Mouse (Mus musculus) kidney, adult 9 months (tissue): ENCODE measurements around the gene Ammecr1.

Experiments
- DNase-seq: peaks from one replicate; pipeline ENCODE4 v3.0.0; 2022

Gene Ammecr1

DNA sequence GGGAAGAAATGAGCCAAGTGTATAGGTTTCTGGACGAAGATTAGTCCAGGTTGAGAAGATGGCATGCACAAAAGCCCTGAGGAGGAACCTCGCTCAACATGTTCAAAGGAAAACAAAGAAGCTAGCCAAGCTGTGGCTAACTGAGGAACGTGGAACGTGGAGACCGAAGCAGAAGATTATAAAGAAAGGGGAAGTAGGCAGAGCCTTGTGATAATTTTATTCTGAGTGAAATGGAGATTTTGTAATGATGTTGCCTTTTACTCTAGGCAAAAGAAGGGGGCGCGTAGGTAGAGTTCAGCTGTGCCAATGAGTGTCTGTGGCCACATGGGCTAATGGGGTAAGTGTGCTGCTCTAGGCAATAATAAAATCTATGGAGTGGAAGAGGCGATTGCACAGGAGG lies 62.7 kb downstream of the Ammecr1 start:
- DNase-seq = no peak

DNA sequence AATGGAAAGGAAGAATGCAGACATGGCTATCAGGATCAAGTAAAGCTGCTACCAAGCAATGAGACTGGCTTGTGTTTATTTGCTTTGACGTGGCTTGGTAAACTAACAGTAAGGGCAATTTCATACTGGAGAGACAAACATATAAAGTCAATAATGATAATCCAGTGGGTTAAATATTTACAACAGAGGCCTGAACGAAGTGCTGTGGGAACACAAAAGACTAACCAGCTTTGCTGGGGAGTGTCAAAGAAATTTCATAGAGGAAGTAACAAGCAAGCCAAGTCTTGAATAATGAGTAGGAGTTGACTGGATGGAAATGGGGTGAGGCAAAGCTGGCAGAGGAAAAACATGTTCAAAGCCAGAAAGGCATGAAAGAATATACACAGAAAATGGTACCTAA lies 63.9 kb downstream of the Ammecr1 start:
- peak; percentile 16 for DNase-seq

- DNase-seq = peak; percentile 13
These were observed 64.6 kb downstream of the Ammecr1 start for GRCm38 (mm10) chrX:142901915-142902314.

DNA sequence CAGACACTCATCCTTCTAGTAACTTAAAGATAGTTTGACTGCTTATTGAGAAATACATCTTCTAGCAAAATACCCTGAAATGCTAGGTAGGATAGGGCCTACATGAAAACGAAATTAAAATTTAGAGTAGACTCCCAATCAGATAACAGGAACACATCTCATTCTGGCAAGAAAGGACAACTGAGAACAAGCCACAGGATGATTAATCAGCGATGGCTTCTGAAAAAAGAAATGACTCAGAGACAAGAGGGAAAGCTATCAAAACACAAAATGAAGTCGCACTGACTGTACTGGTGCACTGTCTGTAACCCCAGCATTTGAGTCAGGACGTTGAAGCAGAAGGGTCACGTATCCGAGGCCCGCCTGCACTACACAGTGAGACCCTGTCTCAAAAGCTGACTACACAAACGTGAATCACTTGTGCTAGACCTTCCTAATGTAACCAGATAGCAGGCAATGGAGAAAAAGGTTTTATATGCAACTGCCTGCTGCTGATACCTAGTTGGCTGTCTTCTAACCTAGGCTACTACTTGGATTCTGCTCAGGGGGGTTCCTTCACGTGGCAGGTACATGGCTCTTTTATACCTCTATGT lies 68.1 kb downstream of the Ammecr1 start:
- no peak for DNase-seq

DNA sequence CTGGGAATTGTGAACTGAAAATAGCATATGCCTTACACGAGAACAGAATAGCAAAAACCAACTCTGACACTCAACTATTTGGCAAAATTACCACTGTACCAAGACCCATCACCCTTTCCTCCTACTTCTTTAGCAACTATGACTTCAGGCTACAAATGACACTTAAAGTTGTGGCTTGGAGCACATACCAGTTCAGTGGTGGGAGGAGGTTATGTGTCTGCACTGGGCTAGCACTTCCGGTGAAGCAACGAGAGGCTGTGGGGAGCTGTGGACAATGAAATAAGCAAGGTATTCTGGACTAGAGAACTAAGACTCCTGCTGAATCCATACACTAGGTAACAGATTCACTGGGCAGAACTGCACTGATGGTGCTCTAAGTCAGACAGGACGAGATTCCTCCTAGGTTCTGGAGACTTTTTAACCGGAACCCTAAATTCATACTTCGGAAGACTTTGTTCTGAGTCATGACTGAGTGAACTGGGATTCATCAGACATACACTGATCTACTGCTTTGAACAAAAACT lies 69.0 kb downstream of the Ammecr1 start:
- peak; percentile 2 for DNase-seq

- DNase-seq = no peak
These were observed 71.2 kb downstream of the Ammecr1 start for GRCm38 (mm10) chrX:142895316-142895715.

GRCm38 (mm10) chrX:142885962-142886361 lies 80.6 kb downstream of the Ammecr1 start:
- no peak for DNase-seq

GRCm38 (mm10) chrX:142883593-142883992 lies 82.9 kb downstream of the Ammecr1 start:
- no peak for DNase-seq

DNA sequence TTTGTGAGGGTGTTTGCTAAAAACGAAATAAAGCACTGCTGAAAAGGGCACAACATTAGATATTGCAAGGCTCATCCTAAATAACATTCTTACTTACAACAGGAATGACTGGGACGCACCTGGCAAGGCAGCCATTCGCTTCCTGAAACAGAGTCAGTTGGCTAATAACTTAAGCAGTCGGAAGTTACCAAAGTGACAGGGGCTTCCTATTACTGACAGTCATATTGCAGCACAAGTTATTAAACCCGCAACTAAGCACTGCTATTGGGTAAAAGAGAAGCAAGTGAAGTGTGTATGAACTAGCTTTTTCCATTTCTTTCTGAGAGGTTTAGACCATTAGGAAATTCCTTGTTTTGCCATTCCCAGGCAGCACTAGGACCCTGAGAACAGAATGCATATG lies 84.3 kb downstream of the Ammecr1 start:
- DNase-seq = no peak

DNA sequence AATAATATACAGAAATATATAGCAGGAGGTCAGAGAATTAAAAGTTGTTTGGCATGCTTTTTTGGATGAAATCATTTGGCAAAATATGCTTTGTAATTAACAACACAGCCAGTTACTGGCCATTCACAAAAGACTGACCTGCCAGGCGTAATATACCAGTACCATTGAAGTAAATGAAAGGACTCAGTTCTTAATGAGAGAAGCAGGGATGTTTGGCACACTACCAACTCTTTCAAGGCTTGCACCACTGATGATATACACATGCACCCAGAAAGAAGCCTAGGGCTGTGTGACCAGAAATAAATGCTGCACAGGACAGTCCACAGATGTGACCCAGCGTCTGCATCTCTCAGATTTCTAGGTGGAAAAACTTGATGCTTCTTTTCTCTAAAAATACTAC lies 96.7 kb downstream of the Ammecr1 start:
- DNase-seq = no peak

- DNase-seq = no peak
These were observed 118.5 kb downstream of the Ammecr1 start for GRCm38 (mm10) chrX:142848032-142848431.

- DNase-seq = no peak
These were observed 120.3 kb downstream of the Ammecr1 start for GRCm38 (mm10) chrX:142846266-142846665.

DNA sequence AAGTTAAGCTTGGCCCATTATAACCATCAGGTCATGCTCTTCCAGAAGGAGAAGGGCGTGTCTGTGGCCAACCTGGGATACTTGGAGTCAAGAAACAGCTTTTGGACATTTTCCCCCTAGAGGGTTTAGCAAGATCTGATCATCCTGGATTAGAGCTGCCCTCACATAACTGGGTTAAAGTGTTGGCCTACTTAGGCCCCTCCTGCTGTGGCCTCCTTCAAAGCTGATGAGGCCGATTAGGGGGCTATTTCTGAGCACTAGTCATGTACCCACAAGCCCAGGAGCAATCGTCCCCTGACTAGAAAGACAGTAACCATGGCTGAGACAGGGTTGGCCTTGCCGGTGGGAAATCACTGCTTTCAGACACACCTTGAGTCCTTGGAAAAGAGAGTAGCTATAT lies 124.6 kb downstream of the Ammecr1 start:
- no peak for DNase-seq

GRCm38 (mm10) chrX:142839411-142839810 lies 127.1 kb downstream of the Ammecr1 start:
- DNase-seq = no peak

- no peak for DNase-seq
These were observed 127.7 kb downstream of the Ammecr1 start for GRCm38 (mm10) chrX:142838841-142839240.

DNA sequence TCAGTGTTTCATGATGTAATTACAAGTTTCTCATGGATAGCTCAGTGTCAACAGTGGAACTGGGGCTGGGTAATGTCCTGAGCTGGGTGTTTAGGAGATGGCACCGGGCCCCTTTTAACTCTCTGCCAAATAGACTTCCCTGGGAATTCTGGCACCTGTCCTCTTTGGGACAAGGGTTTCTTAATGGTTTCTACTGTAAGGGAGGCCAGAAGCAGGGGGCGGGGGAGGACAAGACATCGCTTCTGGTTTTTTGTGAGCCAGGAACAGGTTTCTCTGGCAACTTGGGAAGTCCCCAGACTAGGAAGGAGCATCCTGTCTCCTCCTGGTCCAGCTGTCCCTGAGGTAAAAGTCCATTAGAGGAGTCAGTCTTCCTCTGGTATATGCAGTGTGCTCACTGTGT lies 129.2 kb downstream of the Ammecr1 start:
- no peak for DNase-seq

DNA sequence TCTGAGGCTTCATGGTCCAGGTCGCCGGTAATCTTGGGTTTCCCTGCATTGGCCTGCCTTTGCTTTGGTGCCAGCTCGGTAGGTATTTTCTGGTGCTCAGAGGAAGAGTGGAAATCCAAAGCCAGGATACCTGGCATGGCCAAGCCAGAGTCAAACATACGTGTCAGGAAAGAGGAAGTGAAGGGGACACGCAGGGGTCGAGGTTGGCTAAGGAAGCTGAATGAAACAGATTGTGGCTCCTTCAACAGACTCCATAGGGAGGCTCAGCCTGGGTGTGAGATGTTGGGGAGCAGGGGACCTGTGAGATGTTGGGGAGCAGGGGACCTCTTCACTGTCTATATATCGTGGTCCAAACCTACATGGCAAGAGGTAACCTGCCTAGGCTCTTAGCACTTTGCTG lies 130.1 kb downstream of the Ammecr1 start:
- no peak for DNase-seq

DNA sequence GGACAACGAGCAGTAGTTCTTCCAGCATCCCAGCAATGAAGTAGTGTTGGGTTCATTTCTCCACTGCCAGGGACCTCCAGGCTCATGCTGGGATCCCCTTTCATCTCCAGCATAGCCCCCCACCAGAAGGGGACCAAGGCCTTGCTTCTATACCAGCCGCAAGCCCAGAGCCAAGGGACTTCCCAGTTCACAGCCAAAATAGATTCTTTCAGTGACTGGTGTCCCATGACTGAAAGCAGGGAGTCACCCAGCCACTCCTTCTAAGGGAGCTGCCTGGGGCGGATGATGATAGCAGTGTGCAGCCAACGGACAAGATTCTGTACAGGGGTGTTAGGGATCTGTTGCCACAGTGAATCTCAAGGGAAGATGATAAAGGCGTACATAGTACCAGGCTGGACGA lies 131.7 kb downstream of the Ammecr1 start:
- DNase-seq = no peak

DNA sequence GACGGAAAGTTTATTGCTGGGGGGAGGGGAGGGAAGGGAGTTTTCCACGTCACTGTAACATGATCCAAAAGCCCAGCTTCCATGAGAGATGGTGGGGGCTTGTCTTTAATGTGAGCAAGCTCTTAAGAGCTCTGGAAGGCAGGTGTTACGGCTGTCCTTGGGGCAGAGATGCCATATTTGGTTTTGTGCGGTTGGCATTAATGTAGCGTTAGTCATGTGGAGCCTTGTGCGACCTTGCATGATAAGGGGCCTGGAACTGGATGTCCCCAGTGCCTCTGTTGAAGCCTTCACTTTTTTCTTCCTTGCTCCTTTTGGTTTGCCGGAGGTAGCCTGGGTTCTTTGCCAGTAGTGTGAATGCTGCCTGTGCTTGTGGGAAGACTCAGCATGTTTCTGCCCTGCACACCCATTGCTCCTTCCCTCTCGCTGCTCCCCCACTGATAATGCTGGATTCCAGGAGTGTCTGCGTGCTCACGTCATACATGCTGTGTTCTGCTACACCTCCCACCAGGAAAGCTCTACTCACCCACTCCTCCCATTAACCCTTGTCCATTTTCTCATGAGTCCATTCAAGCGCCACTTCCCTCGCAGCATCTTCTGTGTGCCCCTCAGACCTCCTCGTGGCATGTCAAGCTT lies 133.2 kb downstream of the Ammecr1 start:
- no peak for DNase-seq

GRCm38 (mm10) chrX:142832221-142832620 lies 134.3 kb downstream of the Ammecr1 start:
- no peak for DNase-seq

DNA sequence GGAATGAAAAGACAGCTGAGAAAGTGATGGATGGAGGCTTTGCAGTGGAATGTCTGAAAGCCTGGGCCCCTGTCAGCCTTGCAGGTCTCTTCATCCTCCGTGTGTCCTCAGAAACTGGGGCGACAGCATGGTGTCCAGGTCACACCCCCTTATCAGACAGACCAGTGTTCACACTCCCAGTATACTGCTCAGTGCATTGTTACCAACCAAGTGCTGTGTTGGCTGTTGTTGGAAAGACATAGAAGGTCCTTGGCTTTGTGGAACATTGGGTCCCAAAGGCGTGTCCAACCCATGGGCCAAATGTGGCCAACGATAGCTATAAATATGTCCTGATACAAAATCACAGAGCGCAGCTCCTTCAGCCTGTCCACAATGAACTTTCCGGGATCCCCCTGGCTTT lies 136.0 kb downstream of the Ammecr1 start:
- DNase-seq = no peak

GRCm38 (mm10) chrX:142829866-142830470 lies 136.6 kb downstream of the Ammecr1 start:
- no peak for DNase-seq

DNA sequence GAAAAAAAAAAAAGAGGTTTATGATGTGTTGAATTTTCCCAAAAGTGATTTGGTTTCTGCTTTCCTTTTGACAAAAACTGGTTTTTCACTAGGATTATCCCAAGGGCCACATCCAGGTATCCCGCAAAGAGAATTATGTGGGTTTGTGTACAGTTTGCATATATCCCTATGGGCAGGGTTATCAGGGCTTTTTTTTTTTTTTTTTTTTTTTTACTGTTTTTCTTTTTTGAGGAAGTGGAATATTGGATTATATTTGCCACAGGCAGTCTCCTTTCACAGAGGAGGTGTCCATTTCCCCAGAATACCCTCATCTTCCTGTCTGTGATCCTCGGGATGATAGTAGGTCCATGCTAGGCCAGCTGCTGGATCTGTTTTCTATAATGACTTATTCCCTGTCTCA lies 137.3 kb downstream of the Ammecr1 start:
- no peak for DNase-seq

DNA sequence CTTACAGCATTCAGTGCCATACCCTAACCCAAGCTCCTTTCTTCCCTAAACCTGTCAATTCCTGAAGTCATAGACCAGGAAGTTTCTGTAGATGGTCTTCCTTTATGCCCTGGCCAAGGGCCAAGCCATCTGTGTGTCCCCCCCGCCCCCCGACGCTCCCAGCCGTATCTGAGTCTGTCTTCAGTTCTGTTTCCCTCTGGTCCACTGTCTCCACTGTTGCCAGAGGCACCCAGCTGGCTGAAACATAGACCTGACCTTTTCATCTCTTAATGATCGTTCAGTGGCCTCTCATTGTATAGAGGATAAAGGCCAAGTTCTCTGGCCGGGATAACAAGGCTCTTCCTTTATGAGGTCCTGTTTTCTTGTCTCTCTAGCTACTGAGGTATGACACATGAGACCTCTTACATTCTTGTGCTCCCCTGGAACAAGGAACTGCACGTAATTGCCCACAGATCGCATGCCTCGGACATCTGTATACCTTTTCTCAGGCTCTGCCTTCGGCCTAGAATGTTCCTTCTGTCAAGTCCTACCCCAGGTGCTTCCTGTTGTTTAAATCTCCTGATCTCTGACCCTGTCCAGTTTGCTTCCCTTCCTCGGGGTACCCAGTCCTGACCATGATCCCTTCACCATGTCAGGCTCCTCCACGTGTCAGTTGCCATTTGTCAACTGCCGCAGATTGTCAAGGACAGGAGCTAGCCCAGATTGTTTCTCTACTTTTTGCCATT lies 138.2 kb downstream of the Ammecr1 start:
- DNase-seq = no peak
